Mouse (Mus musculus): ENCODE measurements at regions not wholly inside any gene's neighbourhood (a gene's known extent, or its start where the extent isn't known, plus 50 kb on each side); places are given as distances from the start of the nearest gene placed in this dataset.

- TF ChIP-seq EP300 (IDR thresholded peaks at IDR 0.05; ENCODE audit: low read depth) (no peak), CTCF (IDR thresholded peaks at IDR 0.05; ENCODE audit: low read depth) (no peak)
Observed at GRCm38 (mm10) chr1:105179371-105179823, 177.1 kb downstream of the Rnf152 start.
